Mouse (Mus musculus): ENCODE measurements at regions not wholly inside any gene's neighbourhood (a gene's known extent, or its start where the extent isn't known, plus 50 kb on each side); places are given as distances from the start of the nearest gene placed in this dataset.

GRCm38 (mm10) chr10:117458271-117459040 lies 78.6 kb upstream of the Cpsf6 start:
- Histone ChIP-seq H3K9ac (no peak overlapping the region), H3K9me3 (no peaks in the 10 kb centered on the region), H3K27ac (no peak overlapping the region), H3K4me2 (replicated peaks) (no peak overlapping the region), H3K4me1 (peaks cover 9% of the 10 kb centered on the region), H3K27me3 (0 out of 2 replicates have a peak, but pooled peaks cover 3% of the 10 kb centered on the region), H3K36me3 (no peaks in the 10 kb centered on the region), H3K4me3 (no peak overlapping the region)
- no peak for ATAC-seq (ENCODE audit: low FRiP score, low read depth)
- WGBS = 80% methylated on average over 11 of the region's 11 CpGs

DNA sequence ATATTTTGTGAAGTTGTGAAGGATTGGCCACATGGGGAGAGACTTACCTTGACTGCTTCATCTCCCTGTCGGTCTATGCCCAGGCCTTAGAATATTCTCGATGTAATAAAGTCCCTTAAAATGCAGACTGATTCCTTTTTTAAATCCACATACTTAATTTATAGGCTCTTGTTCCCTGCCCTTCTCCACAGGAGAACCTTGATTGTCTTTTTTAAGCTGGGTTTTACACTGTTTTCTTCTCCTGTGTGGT lies 77.8 kb upstream of the Cpsf6 start:
- no peak for ATAC-seq (ENCODE audit: low FRiP score, low read depth)
- Histone ChIP-seq H3K27me3 (0 out of 2 replicates have a peak, but pooled peaks cover 3% of the 10 kb centered on the region), H3K4me2 (replicated peaks) (no peak overlapping the region), H3K4me3 (no peak overlapping the region), H3K4me1 (peaks cover 9% of the 10 kb centered on the region), H3K9ac (no peak overlapping the region), H3K27ac (no peak overlapping the region), H3K36me3 (no peaks in the 10 kb centered on the region), H3K9me3 (no peaks in the 10 kb centered on the region)
- 41% methylated on average over 2 of the region's 2 CpGs for WGBS

DNA sequence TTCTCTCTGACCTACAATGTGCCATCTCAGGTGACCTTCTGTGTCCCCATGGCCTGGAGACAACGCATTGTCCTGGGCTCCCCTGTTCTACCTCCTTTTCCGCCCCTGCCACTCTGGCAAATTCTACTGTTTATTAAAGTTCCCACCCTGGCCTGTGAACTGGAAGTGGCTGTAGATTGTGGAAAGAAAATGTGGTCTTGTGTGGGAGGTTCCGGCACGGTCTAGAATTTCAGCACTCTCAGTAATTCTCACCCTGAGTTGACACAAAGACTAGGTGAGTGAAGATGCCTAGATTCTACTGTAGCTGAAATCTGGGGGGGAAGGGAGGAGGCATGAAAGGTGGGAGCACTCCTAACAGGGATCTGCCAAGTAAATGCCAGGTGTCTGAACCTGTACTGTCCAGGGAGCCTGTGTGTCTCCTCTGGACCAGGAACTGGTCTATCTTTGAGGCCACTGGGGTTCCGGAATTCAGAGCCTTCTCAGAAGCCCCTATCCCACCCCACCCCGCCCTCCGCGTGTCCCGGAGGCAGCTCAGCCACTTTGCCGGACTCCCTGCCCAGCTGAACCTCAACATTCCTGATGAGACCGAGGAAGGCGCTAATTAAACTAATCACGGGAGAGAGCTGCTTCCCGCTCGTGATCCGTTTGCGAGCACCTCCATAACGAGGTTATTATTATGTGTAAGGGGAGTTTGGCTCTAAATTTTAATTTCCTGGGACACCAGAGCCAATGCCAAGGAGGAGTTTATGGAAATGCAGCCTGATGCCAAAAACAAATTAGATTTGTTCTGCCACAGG lies 77.3 kb upstream of the Cpsf6 start:
- H3K9ac ChIP-seq = no peak overlapping the region
- 41% methylated on average over 18 of the region's 18 CpGs for WGBS
- H3K36me3 ChIP-seq = no peaks in the 10 kb centered on the region
- no peak overlapping the region for H3K27ac ChIP-seq
- ATAC-seq (ENCODE audit: low FRiP score, low read depth) = no peak
- H3K4me1 ChIP-seq = peaks cover 13% of the 10 kb centered on the region
- H3K27me3 ChIP-seq = 0 out of 2 replicates have a peak, but pooled peaks cover 3% of the 10 kb centered on the region
- no peak overlapping the region for H3K4me2 ChIP-seq (replicated peaks)
- no peak overlapping the region for H3K4me3 ChIP-seq
- H3K9me3 ChIP-seq = no peaks in the 10 kb centered on the region

DNA sequence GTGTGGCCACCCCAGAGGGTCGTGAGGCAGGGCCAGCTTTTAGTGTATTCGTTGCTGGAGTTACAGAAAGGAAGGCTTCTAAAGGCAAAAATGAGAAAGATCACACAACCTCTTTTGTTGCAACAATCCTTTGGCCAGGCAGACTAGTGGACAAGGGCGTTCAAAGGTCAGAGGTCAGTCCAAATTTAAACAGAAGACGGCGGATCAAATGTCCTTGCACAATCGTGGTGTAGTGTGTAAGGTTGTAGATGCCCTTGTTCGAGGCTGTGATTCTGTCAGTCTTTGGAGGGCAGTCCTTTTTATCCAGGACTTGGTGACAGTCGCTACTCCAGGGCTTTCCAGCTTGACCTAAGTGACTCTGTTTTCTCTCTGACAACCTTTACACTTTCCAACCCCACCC lies 76.6 kb upstream of the Cpsf6 start:
- H3K9ac ChIP-seq = no peak overlapping the region
- no peak overlapping the region for H3K4me2 ChIP-seq (replicated peaks)
- ATAC-seq (ENCODE audit: low FRiP score, low read depth) = no peak
- H3K36me3 ChIP-seq = no peaks in the 10 kb centered on the region
- H3K27me3 ChIP-seq = 0 out of 2 replicates have a peak, but pooled peaks cover 3% of the 10 kb centered on the region
- WGBS = 82% methylated on average over 8 of the region's 8 CpGs
- peaks cover 11% of the 10 kb centered on the region for H3K4me1 ChIP-seq
- H3K4me3 ChIP-seq = no peak overlapping the region
- no peak overlapping the region for H3K27ac ChIP-seq
- no peaks in the 10 kb centered on the region for H3K9me3 ChIP-seq

GRCm38 (mm10) chr10:117455595-117456302 lies 75.9 kb upstream of the Cpsf6 start:
- Histone ChIP-seq H3K9ac (no peak overlapping the region), H3K4me3 (no peak overlapping the region), H3K4me1 (peaks cover 11% of the 10 kb centered on the region), H3K27me3 (0 out of 2 replicates have a peak, but pooled peaks cover 3% of the 10 kb centered on the region), H3K4me2 (replicated peaks) (no peak overlapping the region), H3K9me3 (no peaks in the 10 kb centered on the region), H3K36me3 (no peaks in the 10 kb centered on the region), H3K27ac (no peak overlapping the region; the same call in 1 of the 2 replicates)
- ATAC-seq (ENCODE audit: low FRiP score, low read depth) = no peak
- WGBS = 71% methylated on average over 9 of the region's 9 CpGs

DNA sequence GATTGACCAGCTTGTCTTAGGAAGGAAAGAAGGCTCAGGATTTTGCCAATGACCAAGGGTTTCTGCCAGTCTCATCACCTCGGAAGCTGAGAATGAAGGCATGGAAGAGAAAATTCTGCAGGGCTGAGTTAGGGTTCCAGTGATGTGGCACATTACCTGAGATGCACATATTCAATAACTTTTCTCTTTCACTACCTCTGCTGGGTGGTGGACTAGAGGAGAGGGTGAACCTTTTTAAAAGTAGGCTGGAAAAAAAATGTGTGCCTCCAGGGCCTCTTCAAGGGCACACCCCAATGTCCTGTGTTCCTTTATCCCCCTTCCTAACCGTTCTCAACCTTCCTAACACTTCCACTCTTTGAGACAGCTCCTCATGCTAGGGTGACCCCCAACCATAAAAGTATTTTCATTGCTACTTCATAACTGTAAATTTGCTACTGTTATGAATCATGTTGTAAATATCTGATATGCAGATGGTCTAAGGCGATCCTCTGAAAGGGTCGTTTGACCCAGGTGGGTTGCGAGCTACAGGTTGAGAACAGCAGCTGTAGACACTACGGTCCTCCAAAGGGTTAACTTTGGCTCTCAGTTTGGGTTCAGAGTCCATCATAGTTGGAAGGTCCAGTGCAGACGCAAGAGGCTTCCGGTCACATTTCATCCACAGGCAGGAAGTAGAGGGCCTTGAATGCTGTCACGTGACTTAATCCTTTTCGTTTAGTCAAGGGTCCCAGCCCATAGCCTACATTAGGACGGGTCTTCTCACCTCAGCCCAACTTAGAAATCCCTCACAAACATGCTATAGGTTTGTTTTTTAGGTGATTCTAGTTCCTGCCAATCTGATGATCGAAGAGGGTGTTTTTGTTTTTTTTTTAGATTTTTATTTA lies 75.1 kb upstream of the Cpsf6 start:
- Histone ChIP-seq H3K4me1 (peaks cover 11% of the 10 kb centered on the region), H3K9ac (no peak overlapping the region)
- ATAC-seq (ENCODE audit: low FRiP score, low read depth) = no peak

DNA sequence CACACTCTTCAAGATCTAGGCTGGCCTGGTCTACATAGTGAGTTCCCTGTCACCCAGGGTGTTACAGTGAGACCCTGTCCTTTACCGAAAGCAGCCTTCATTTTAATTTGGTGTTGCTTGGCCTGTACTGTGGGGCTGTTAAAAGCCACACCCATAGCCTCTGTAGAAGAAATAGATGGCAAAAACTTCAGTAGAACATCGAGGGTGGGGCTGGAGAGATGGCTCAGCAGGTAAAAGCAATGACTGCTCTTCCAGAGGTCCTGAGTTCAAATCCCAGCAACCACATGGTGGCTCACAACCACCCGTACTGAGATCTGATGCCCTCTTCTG lies 74.3 kb upstream of the Cpsf6 start:
- Histone ChIP-seq H3K9ac (no peak overlapping the region), H3K27ac (no peak overlapping the region), H3K4me1 (peaks cover 11% of the 10 kb centered on the region), H3K4me2 (replicated peaks) (no peak overlapping the region), H3K4me3 (no peak overlapping the region), H3K36me3 (no peaks in the 10 kb centered on the region), H3K9me3 (no peaks in the 10 kb centered on the region), H3K27me3 (0 out of 2 replicates have a peak, but pooled peaks cover 3% of the 10 kb centered on the region)
- WGBS = 88% methylated on average over 3 of the region's 3 CpGs
- no peak for ATAC-seq (ENCODE audit: low FRiP score, low read depth)

More for the DNA sequence above, 75.1 kb upstream of the Cpsf6 start:
- WGBS = 67% methylated on average over 12 of the region's 12 CpGs
- no peak overlapping the region for H3K27ac ChIP-seq
- H3K36me3 ChIP-seq = no peaks in the 10 kb centered on the region
- H3K4me3 ChIP-seq = no peak overlapping the region
- 0 out of 2 replicates have a peak, but pooled peaks cover 3% of the 10 kb centered on the region for H3K27me3 ChIP-seq
- H3K4me2 ChIP-seq (replicated peaks) = no peak overlapping the region
- no peaks in the 10 kb centered on the region for H3K9me3 ChIP-seq

DNA sequence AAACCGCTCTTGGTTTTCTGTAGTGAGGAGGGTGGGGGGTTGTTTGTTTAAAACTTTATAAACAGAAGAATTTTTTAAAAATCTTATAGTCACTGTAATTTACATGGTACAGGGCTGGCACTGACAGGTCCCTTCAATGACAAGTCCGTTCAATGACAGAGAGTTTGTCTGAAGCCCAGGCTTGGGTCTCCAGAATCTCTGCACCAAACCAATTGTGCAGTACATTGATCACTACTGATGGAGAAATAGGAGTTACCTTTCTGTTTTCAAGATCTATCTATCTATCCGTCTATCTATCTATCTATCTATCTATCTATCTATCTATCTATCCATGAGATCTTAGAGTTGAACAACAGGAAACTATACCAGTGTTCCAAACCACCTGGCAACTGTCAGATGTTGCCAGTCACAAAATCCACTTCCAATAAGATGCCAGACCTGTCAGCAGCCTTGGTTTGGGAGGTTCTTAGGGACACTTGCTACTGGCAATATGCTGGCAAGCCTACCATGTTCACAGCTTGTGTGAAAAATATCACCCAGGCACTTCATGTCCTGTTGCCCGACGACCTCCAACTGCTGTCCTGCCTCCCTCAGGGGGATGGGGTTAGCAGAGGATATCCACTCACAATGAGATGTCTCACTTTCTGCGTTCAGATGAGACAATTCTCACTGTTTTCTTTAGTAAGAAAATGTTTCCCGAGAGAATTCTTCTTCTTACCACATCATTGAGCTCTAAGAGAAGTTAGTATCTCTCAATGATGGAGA lies 73.8 kb upstream of the Cpsf6 start:
- H3K4me3 ChIP-seq = no peak overlapping the region
- no peak; the same call in 1 of the 2 replicates for ATAC-seq (ENCODE audit: low FRiP score, low read depth)
- H3K4me2 ChIP-seq (replicated peaks) = no peak overlapping the region
- H3K27me3 ChIP-seq = 0 out of 2 replicates have a peak, but pooled peaks cover 3% of the 10 kb centered on the region
- H3K36me3 ChIP-seq = no peaks in the 10 kb centered on the region
- 85% methylated on average over 7 of the region's 7 CpGs for WGBS
- H3K4me1 ChIP-seq = peaks cover 11% of the 10 kb centered on the region
- H3K9me3 ChIP-seq = no peaks in the 10 kb centered on the region
- H3K9ac ChIP-seq = no peak overlapping the region
- H3K27ac ChIP-seq = no peak overlapping the region

DNA sequence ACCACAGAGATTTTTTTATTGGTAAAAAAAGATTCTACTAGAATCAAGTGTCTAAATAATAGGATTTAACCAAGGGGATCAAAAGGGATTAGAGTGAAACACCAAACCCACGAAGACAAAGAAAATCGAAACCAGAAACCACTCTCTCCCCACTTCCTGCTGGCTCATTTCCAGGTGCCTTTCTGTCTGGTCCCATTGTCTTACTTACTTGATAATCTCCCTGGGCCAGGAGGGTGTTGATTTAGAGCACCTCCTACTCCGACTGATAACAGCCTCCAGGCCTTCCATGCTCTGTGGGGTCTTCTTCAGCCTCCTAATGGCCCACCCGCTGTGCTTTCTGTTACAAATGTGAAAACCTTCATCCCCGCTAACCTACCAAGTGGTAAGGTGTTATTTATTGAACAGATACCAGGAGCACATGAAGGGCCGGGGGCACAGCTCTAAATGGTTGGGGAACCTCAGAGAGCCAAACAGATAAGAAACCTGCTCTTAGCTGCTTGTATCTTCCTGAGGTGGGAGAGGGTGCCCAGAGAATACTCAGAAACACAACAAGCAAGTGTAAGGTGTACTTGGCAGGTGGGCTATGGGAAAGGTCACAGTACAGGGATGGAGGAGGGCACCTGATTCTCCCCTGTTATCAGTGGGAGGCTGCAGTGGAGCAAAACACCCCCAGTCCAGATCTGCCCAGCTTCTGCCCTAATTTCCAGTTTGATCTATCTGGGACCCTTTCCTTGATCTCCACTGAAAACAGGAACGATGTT lies 72.6 kb upstream of the Cpsf6 start:
- no peak overlapping the region for H3K4me2 ChIP-seq (replicated peaks)
- no peak overlapping the region for H3K9ac ChIP-seq
- H3K36me3 ChIP-seq = no peaks in the 10 kb centered on the region
- H3K4me1 ChIP-seq = peaks cover 9% of the 10 kb centered on the region
- no peak overlapping the region for H3K27ac ChIP-seq
- 40% methylated on average over 7 of the region's 7 CpGs for WGBS
- H3K9me3 ChIP-seq = no peaks in the 10 kb centered on the region
- ATAC-seq (ENCODE audit: low FRiP score, low read depth) = no peak
- no peaks in the 10 kb centered on the region for H3K27me3 ChIP-seq
- no peak overlapping the region for H3K4me3 ChIP-seq

DNA sequence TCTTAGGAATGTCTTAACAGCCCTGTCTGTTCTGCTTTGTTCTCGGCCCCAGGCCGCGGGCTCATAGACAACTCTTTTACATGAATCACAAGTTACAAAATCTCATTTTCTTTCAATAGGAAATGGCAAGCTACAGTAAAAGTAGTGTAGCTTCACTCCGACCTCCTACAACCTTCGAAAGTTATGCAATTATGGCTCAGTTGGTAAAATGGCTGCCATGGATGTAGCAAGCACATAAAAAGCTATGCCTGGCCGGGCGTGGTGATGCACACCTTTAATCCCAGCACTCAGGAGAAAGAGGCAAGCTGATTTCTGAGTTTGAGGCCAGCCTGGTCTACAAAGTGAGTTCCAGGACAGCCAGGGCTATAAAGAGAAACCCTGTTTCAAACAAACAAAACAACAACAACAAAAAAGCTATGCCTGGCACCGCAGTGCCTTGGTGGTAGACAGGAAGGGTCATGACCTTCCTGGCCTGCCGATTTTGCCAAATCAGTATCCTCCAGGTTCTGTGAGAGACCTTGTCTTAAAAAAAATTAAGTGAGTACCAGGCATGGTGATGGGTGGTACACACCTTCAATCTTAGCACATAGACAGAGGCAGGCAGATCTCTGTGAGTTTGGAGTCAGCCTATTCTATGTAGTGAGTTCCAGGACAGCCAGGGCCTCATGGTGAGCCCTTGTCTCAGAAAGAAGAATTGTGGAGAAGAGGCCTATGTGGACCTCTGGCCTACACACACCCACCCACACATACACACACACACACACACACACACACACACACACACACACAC lies 71.8 kb upstream of the Cpsf6 start:
- 92% methylated on average over 9 of the region's 9 CpGs for WGBS
- Histone ChIP-seq H3K27ac (no peak overlapping the region), H3K27me3 (no peaks in the 10 kb centered on the region), H3K36me3 (no peaks in the 10 kb centered on the region), H3K4me3 (no peak overlapping the region), H3K9ac (no peak overlapping the region), H3K9me3 (no peaks in the 10 kb centered on the region), H3K4me1 (peaks cover 6% of the 10 kb centered on the region; the same call in 1 of the 2 replicates), H3K4me2 (replicated peaks) (no peak overlapping the region)
- ATAC-seq (ENCODE audit: low FRiP score, low read depth) = no peak
